Mouse (Mus musculus): ENCODE measurements around the gene Crtc1.
A peak's percentile ranks its signal among the peaks of the same experiment; 100 is the strongest.

Gene Crtc1

DNA sequence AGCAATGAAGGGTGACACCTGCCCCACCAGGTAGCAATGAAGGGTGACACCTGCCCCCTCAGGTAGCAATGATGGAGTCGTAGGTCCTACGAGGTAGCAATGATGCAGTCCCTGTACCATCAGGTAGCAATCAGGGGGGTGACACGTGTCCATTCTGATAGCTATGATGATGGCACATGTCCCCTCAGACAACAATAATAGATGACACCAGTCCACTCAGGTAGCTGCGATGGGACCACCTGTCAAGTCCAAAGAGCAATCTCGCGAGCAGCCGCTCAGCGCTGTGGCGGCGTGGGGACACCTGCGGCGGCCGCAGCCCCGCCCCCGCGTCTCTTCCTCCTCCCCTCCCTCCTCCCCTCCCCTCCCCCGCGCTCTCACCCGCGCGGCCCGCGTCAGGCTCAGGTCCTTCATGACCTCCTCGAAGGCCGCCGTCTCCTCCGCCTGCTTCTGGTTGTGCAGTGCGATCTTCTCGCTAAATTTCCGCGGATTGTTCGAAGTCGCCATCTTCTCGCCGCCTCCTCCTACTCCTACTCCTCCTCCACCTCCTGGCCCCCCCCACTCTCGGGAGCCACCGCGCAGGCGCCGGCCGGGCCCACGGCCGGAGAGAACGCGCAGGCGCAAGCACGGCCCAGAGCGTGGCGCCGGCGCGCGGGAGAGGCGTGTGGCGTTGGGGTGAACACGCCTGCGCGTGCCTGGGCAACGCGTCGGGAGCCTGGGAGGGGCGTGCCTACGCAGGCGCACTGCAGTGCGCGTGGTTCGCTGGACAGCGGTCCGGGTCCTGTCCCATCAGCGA is at the start of gene Crtc1:
Crtc1 (minus strand) TSS at position 525 of the 793 bp plus-strand sequence.
- DNase-seq (ENCODE audit: extremely low spot score, low read depth, low spot score): peak; percentile 87

DNA sequence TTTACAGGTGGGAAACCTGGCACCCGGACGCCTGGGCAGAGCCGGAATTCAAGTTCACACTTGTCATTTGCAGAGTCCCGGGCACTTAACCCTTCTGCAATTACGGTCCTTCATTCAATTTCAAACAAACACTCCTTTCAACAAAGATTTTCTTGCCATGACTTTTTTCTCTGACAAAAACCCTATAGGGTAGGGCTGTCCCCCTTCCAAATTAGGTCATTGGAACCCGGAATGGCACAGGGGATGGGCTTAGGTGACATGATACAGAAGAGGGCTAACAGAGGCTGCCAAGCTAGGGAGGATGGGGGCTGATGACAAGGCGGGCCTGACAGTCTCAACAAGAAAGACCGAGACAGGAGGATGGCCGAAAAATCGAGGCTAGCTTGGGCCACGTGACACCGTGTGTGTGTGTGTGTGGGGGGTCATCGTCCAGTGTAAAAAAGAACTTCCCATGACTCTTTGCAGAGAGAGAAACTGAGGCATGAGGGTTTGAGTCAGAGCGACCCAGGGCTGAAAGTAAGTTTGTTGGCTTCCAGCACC is 49.6 kb upstream of the Crtc1 start:
- no peak for DNase-seq (ENCODE audit: extremely low spot score, low read depth, low spot score)

DNA sequence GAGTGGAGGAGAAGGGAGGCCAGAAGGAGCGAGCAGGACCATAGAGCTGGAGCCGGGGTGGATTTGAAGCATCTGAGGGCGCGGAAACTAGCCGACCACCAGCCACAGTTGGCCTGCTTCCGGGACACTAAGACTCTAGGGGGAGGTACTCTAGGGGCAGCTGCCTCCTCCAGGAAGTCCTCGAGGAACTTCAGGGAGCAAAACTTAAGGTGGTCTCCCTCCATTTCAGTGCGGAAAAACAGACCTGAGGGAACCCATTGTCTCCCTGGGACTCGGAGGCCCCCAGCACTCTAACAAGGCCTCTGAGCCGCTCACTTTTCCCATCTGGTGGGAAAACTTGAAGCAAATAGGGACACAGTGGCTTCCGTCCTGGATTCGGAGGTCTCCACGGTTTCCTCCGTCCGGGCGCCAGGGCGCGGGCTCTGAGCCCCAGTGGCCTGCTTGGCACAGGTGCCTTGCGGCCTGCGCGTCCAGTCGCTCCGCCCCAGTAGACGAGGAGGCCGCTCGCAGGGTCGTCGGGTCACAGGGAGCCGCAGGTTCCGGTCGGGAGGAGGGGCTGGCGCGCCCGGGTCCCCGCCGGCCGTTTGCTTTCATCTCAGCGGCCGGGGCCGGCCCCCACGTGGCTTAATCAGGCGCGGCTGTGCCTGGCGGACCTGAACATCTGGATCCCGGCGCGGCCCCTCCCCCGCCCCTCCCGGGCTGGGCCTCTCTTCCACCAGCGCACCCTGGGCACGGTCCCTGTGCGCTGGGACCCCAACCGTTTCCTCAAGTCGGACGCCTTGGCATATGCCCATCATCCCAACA is 48.8 kb upstream of the Crtc1 start:
- no peak for DNase-seq (ENCODE audit: extremely low spot score, low read depth, low spot score)

DNA sequence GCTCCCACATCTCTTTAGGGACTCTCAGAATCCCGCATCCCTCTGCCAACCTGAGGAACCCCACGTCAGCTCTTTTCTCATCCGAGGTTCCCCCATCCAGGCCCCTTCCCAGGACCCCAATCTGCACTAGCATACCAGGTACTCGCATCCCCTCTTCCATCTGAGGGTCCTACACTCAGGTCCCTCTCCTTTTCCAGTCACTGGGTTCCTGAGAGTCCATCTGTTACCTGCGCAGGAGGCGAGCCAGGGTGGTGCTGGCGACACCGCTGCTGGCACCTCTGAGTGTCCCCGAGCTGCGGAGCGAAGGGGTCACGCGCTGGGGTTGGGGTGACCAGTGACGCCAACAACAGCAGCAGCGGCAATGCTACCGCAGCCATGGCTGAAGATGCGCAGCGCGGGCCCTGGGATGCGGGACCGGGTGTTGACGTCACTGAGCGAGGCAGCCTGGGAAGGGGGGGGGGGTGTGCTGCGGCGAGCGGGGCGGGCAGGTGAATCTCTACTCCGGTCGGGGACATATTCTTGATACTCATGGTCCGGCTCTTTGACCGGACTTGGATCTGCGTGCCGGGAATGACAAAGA is 47.7 kb upstream of the Crtc1 start, which contains the start of gene Tmem59l:
Tmem59l (minus strand) TSS at position 418 of the 580 bp plus-strand sequence.
- no peak for DNase-seq (ENCODE audit: extremely low spot score, low read depth, low spot score)

DNA sequence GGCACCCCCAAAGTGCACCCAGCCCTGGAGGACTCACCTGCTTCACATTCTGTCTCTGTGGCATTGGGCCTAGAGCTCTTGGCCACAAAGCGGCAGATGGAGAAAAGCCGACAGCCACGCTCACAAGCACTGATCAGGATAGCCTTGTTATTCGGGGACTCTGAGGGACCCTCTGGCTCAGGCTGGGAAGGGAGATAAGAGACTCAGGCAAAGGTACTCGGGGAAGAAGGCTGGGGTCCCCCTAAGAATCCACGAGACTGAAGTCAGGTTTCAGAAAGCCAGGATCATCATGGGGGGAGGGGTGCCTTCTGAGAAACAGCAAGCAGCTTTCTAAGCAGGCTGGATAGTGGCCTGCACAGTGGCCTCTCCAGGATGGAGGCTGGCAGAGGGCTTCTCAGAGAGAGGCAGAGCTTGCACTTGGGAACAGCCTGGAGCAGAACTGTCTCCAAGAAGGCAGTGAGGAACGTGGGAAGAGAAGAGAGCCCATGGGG is 46.9 kb upstream of the Crtc1 start:
- no peak for DNase-seq (ENCODE audit: extremely low spot score, low read depth, low spot score)

DNA sequence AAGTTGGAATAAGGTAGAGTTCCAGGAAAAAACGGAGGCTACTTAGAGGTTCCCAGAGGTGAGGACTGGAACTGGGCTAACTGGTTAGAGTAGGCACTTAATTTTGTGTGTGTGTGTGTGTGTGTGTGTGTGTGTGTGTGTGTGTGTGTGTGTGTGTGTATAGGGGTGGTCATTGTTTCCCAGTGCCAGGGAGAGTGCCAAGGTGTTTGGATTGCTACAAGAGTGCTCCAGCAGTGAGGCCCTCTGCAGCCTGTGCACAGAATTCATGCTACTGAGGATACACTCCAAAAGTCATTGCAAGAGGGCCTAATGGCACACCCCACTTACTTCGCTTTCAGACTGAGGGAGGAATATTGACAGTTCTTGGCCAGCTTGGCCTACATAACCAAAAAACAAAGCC is 43.6 kb upstream of the Crtc1 start:
- DNase-seq (ENCODE audit: extremely low spot score, low read depth, low spot score): no peak

DNA sequence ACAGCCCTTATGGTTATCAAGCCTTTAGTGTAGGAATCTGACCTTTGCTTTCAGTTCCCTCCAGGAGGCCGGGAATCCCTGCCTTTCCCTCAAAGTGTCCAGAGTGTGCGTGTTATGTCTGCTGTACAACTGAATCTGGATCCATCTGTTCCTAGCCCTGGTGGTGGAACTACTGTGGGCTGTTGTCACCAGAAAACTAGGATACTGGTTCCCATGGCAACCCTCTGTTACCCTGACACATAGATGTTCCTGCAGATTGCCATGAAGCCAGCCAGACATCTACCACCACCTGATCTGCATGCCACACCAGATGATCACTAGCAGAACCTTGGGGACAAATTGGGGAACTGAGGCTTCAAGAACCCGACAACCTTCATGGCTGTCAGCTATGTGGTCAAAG is 42.5 kb upstream of the Crtc1 start:
- no peak for DNase-seq (ENCODE audit: extremely low spot score, low read depth, low spot score)

DNA sequence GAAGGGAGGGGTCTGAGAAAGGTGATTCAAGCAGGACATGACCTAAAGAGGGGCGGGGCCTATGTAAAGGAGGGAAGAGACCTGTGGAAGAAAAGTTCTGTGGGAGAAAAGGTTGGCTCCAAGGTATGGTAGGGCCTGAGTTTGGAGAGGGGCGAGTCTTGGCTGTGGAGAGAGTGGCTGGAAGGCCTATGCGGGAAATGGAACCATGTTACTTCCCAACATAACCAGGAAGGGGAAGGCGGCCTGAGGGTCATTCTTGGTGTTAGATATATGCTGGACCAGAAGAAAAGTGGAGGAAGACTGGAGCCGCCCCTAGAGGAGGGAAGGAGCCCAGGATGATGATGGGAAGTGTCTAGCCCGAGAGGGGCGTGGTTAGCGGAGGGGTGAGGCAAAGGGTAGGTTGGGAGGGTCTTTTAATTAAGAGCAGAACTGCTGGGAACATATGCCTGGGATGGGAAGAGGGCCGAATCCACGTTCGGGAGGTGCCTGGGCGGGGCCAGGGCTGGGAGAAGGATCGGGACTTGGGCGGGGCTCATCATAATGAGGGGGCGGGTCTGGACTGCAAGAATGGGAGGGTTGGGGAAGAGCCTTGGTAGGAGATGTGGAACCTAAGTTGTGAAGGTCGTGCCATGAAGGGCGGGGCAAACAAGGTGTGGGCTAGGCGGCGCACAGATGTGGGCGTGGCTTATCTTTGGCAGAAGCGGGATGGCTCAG is 38.0 kb upstream of the Crtc1 start:
- DNase-seq (ENCODE audit: extremely low spot score, low read depth, low spot score): no peak

DNA sequence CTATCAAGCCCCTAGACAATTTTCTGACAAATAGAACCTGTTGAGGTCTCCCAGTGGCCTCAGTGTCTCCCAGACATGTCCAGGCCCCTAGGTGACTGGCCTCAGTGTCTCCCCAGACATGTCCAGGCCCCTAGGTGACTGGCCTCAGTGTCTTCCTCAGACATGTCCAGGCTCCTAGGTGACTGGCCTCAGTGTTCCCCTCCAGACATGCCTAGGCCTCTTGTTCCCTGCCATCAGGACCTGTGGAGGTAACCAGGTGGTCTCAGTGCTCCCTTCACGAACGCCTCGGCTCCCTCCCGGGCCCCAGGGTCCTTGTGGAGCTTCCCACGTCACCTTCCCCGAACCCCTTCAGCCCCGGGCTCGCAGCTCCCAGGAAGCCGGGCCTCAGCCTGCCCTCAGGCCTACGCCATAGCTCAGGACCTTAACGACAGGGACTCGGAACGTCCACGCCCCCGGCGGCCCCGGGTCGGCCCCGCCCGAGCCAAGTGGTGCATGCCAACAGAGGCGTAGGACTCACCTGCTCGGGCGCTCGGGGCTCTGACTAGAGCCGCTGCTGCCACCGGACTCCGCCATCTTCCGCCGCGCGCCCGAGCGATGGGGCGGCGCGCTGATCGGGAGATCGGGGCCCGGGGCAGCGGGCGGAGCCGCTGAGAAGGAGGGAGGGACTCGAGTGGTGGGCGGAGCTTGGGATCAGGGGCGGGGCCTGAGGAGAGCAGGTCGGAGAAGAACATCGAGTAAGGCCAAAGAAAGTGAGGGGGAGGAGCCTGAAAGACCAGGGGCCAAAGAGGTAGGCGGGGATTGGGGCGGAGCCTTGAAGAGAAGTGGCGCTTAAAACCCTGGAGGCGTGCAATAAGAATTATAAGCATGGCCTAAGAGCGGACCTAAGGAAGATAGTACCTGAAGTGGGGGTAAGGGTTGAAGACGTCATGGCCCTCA is 37.2 kb upstream of the Crtc1 start, which contains the start of gene Klhl26:
Klhl26 (minus strand) TSS at position 636 of the 936 bp plus-strand sequence.
- DNase-seq (ENCODE audit: extremely low spot score, low read depth, low spot score): peak; percentile 80

DNA sequence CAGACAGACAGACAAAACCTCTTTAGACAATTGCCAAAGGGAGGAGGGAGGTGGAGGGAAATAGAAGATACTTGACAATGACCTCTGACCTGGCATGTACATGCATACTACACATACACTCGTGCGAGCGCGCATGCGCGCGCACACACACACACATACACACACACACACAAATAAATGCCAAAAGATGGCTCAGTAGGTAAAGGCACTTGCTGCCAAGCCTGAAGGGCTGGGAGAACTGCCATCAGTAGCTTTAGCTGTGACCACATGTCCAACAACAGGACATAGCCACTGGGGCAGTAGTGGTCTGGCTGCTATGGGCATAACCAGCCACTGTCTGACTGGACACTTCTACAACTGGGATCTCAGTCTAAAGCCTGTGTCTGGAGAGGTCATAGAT is 32.5 kb upstream of the Crtc1 start:
- DNase-seq (ENCODE audit: extremely low spot score, low read depth, low spot score): no peak

DNA sequence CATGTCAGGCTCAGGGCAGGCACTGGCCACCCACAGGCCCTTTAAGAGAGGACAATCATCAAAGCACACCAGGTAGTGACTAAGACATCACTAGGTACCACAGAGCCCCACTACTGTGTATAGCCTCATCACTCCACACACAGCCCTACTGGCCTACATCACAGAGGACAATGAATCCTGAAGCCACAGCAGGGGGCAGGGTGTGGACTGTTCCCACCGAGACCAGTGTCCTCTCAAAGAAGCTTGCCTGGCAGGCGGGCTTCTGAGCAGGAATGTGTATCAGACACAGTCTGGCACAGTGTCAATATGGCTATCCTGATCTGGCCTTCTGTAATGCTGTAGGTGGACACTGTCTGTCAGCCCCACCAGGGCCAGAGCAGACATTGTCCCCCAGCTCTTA is 30.6 kb upstream of the Crtc1 start:
- no peak for DNase-seq (ENCODE audit: extremely low spot score, low read depth, low spot score)

DNA sequence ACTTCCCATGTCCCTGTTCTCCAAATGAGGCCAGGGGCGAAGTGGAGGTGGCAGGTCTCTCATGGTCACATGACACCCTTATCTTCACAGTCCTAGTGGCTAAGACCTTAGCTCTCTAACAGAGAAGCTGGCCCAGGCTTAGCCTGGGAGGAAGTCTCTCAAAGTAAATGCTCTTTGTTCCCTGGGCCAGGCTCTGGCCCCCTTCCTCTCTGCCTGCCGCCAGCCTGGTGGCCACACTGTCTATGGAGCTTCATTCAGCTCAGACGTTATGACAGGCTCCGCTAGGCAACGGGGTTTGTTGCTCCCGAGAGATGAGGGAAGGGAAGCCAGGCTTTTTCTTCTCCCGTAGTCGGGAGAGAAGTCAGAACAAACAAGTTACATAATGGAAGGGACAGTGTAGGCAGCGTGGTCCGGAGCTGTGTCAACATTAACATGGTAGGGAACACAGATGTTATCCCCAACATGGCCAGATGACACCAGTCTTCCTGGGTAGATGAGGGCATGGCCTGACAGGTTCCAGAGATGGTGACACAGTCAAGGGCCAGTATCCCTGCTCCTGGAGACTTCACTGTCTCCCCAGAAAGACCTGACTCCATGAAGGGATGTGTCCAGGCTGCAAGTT is 30.0 kb upstream of the Crtc1 start:
- no peak for DNase-seq (ENCODE audit: extremely low spot score, low read depth, low spot score)

DNA sequence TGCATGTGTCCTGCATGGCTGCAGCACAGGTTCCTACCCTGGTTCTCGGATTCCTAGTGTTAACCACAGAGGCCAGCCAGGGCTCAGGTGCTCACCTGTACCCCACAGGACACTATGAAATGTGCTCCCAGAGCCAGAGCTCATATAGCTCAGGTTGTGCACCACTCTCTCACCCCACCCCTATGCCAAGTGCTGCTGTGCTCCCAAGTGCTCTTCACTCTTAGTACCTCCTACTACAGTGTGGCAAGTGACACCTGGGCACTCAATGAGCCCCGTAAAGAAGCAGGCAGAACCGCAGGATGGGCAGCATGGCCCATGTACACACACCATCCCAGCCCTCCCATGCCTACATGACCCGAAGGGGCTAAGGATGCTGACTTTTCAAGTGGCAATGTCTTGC is 29.4 kb upstream of the Crtc1 start:
- DNase-seq (ENCODE audit: extremely low spot score, low read depth, low spot score): no peak

DNA sequence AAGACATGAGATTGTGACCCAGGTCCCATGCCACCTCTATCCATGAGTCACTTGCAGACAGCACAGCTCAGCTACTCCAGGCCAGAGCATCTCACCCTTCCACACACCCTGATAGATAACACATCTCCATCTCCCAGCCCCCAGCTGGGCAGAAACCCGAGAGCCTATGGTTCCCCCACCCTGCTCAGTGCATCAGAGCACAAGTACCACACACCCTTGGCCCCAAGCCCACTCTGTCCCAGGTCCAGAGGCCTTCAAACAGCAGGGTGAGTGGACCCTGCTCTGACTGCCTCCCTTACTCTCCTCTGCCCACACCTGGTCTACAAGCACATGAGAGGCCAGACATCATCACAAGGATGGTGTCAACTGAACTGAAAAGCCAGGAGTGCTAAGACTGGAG is 28.5 kb upstream of the Crtc1 start:
- DNase-seq (ENCODE audit: extremely low spot score, low read depth, low spot score): no peak

DNA sequence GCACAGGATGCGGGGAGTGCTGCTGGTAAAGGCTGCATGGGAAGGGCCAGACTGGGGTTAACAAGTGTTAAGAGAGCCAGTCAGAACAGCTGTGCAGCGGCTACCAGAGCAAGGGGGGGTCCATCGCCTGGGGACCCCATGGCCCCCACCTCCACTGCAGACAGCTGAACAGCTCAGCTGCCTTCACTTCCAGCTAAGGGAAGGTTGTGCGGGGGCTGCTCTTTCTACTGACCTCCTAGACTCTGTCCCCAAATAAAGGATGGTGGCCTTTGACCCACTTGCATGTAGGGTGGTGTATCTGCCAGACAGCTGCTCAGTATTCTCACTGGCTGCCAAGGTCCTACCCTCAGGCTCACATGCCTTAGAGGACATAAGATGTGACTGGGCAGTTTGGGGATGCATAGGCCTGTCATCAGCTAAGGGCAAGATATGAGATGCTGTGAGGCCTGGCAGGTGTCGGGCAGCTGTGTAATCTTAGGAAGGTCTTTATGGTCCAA is 27.9 kb upstream of the Crtc1 start:
- DNase-seq (ENCODE audit: extremely low spot score, low read depth, low spot score): no peak

DNA sequence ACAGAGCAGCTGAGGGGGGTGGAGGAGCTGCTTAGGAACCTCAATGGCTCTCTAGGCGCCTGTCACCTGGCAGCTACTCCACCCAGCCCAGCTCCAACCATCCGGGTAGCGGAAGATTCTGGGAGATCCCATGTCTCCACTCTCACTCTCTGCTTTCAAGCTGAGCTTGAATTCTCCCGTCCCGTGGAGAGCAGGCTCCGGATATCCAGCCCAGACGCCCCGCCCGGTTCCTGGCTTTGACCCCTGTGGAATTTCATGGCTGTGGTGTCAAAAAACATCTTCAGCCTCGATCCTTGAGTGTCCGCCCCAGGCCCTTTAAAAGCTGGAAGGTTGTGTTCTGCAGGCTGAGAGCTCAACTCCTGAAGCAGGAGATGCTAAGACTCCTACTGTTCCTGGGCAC is 27.4 kb upstream of the Crtc1 start:
- DNase-seq (ENCODE audit: extremely low spot score, low read depth, low spot score): no peak

DNA sequence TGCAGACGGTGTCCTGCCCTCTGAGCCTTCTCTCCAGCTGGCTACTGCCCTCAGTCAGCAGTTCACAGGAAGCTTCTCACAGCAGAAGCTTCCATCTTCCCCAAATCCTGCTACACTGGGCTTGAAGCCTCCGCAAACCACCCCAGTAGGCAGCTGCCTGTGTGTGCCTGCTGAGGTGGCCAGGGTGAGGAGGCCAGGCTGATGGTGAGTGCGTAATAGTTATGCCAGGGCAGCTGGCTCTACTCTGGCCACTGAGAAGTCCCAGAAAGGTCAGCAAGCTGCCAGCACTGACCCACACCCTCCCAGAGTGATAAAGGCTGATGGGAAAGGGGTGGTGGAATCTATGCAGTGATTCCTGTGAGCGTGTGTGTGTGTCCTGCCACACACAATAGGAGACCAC is 26.9 kb upstream of the Crtc1 start:
- no peak for DNase-seq (ENCODE audit: extremely low spot score, low read depth, low spot score)

DNA sequence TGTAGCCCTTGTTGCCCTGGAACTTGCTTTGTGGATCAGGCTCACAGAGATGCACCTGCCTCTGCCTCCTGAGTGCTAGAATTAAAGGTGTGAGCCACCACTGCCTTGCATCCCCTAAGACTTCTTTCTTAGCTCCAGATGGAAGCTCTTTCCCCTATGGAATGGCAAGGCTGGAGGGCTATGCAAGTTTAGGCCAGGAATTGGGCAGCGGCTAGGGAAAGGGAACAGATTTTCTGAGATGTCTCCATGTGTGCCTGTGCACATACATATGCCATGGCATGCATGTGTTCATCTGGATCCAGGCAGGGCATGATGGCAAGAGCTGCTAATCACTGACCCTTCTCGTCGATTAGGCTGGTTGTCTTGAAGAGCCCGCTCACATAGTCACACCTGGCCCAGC is 26.3 kb upstream of the Crtc1 start:
- no peak for DNase-seq (ENCODE audit: extremely low spot score, low read depth, low spot score)

DNA sequence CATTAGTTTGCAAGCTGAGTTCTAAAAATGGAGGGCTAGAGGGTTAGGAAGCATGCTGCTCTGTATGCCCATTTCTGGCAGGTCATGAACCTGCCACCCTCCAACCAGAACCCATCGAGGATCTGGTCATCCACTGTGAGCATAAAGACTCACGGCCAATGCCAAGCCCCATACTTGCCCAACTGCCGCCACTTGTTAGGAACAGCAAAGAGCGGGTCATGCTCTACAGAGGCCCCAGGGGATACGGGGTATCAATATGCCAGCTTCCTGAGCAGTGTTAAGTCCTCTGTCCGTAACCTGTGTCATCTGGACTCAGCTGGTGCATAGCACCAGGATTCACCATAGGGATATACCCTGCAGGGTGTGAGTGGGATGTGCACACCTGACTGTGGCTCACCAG is 24.8 kb upstream of the Crtc1 start:
- DNase-seq (ENCODE audit: extremely low spot score, low read depth, low spot score): no peak

Measured in hindlimb bud, embryonic 11.5 days (tissue).